Mouse (Mus musculus) lung, postnatal 0 days (tissue): ENCODE measurements at regions not wholly inside any gene's neighbourhood (a gene's known extent, or its start where the extent isn't known, plus 50 kb on each side); places are given as distances from the start of the nearest gene placed in this dataset.

Source experiments
- CTCF ChIP-seq: IDR thresholded peaks from 2 replicates; pipeline ENCODE4 v1.5.1; 2016; ENCODE audit warnings: antibody characterized with exemption, mild to moderate bottlenecking
- EP300 ChIP-seq: IDR thresholded peaks from 2 replicates; pipeline ENCODE4 v1.6.1; 2016; ENCODE audit warnings: antibody characterized with exemption, mild to moderate bottlenecking, control low read depth

GRCm38 (mm10) chr9:94104669-94105068, 433.2 kb downstream of the 1190002N15Rik start:
- no peak for TF ChIP-seq CTCF
- no peak for TF ChIP-seq EP300
